Mouse (Mus musculus) cerebellum, adult 9-10 months (tissue): ENCODE data around the gene Gadd45a.

ENCODE experiments used
- DNase-seq: peaks from one replicate; pipeline ENCODE4 v3.0.0; 2022

The Gadd45a gene

GRCm38 (mm10) chr6:67016520-67017111 is 20.6 kb downstream of the Gadd45a start:
- no peak for DNase-seq

DNA sequence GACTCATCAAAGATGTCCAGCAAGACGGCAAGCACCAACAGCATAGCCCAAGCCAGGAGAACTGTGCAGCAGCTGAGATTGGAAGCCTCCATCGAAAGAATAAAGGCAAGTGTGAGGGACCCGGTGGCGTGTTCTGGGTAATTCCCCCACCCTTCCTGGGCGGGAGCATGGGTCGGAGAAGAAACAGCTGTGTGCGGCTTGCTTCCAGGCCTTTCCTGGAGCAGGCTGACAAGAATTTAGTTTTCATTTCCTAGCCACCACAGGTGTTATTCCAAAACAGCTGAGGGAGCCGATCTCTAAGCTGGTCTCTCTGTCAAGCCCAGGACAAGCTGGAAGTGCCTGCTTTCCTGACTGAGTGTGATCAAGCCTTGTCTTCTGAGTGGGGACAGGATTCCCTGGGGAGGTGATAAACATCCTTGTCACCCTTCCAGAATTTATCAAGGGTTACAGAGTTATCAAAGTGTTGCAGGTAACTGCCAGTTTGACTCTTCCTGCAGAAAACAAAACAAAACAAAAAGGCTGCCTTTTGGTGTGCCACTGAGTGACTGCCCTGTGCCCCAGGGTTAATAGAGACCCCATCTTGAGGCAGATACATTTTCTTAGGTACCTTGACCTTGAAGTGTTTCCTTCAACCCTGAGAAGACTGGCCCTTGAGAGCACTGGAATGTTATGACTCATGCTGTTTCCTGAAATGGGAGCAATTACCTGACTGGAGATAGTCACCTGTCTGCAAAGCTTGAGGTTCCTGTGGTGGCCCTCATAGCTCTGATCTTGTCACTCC is 21.3 kb downstream of the Gadd45a start:
- DNase-seq: no peak

- DNase-seq: no peak
Observed at GRCm38 (mm10) chr6:67014679-67015075, 22.6 kb downstream of the Gadd45a start.

DNA sequence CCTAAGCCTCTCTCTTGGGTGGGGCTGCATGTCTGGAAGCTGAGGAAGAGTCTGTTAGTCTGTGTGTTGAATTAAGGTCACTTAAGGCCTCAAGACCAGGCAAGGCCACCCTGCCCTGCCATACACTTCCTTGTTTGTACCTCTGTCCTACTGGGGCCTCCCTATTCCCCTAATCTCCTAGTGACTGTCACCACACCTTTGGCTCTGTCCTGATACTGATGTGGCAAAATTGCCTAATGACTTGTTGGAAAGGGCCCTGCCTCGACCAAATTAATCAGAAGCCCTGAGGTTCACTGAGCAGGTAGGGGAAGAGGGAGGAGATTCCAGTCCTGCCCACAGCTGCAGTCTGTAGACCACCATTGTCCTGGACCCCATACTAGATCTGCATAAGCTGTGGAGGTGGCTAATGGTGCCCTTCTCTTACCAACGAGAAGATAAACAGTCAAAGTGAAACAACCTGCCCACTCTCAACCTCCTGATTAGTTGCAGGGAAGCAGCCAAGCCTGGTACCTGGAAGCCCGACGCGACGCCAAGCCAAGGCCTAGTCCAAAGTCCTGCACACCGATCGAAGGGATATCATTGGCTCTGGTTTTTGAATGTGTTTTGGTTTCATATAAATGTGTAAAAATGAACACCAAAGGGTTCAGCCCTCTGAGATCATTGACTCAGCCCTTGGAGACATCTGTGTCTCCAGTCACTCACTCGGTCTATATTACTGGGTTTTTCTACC is 23.1 kb downstream of the Gadd45a start:
- no peak for DNase-seq

- DNase-seq: no peak
Observed at GRCm38 (mm10) chr6:67013293-67013948, 23.8 kb downstream of the Gadd45a start.

DNA sequence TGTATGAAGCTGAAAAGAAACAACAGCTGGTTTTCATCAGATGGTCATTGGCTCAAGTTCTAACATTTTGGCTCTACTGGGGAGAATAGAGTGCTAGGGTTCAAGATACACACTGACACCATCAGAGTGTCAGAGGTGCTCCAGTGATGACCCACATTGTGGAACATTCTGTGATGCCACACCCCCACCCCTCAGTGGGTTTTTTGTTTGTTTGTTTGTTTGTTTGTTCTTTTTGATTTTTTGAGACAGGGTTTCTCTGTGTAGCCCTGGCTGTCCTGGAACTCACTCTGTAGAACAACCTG is 26.1 kb downstream of the Gadd45a start:
- DNase-seq: no peak

- DNase-seq: no peak
Observed at GRCm38 (mm10) chr6:67010370-67011216, 26.7 kb downstream of the Gadd45a start.

DNA sequence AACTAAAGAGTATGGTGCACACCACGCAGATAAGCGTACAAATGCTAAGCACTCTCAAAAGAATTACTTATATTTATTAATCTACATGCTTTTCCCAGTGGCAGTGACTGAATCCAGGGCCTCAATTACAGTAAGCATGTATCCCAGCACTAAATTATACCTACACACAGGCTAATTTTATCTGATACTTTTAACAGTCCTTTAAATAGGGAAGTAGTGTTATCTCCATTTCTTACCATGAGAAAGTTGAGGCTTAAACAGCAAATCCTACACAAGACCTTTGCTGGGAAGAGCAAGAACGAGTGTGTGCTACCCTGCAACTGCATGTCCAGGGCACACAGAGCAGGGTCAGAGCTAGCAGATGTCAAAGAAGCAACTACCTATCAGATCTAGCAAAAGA is 27.4 kb downstream of the Gadd45a start:
- DNase-seq: no peak

GRCm38 (mm10) chr6:66999800-67000199 is 37.5 kb downstream of the Gadd45a start:
- no peak for DNase-seq

GRCm38 (mm10) chr6:66998645-66999044 is 38.6 kb downstream of the Gadd45a start:
- DNase-seq: no peak

DNA sequence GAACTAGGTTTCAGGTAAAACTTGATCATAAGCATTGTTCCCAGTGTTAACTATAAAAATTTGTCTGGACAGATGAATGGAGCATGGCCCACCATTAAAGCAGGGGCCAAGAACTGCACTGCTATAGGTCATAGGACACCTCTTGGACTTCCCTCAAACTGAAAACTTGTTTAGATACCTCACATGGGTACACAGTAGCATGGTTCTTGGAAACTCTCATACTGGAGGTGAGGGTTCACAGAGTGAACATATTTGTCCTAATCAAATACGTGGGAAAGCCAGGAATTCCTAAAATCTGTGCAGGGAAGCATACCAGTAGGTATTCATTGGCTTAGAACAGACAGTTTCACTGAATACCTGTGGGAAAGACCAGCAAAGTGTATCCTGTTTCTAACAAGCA is 41.0 kb downstream of the Gadd45a start:
- DNase-seq: no peak

DNA sequence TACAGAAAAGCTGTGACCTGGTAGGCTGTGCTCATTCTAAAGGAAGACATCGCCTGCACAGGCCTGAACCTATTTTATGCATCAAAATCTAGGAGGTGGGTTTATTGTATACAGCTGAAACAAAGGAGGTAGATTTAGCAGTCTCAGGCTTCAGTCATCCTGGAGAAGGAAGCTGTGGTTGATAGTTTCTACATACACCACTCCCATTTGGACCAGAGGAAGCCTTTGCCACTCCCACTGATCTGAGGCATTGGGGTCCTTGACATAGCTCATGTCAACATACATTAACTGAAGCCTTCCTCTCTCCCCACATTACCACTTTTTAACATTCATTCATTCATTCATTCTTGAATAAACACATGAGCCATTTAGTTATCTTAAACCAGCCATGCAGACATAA is 41.4 kb downstream of the Gadd45a start:
- DNase-seq: no peak

- no peak for DNase-seq
Observed at GRCm38 (mm10) chr6:66994981-66995380, 42.3 kb downstream of the Gadd45a start.

DNA sequence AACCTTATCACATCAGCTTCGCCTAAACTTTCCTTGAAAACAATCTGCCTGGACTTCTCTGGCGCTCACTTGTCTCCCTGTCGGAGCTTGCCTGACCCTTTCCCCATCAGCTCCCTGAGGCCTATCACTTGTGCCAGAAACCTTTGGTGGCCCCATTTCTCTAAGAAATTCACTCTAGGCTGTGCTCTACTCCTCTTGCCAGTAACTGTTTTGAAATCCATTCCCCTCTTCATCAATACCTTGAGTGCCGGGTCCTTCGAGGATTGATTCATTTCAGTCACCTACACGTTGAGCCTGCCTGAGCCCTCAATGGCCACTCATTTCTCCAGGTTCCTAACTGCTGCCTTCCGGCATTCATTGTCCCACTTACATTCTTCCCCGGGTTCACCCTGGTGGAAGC is 44.5 kb downstream of the Gadd45a start:
- DNase-seq: no peak

DNA sequence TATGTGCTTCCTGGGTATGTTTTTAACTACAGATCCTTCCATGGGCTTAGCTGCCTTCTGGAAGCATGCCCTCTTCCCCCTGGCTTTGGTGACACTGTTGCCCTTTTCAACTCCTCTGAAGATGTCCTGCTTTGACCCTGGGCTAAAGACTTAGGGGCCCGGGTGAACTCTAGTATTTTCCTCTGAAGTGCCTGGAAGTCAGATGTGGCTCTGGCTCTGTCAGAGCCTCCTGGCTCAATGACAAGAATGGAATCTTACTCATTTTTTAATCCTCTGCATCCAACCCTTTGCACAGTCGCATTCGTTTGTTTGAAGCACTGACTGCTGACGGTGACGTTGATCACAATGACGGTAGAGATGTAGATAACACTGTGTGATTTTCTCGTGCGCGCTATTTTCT is 45.0 kb downstream of the Gadd45a start:
- DNase-seq: no peak

- no peak for DNase-seq
Observed at GRCm38 (mm10) chr6:66989518-66989917, 47.7 kb downstream of the Gadd45a start.

DNA sequence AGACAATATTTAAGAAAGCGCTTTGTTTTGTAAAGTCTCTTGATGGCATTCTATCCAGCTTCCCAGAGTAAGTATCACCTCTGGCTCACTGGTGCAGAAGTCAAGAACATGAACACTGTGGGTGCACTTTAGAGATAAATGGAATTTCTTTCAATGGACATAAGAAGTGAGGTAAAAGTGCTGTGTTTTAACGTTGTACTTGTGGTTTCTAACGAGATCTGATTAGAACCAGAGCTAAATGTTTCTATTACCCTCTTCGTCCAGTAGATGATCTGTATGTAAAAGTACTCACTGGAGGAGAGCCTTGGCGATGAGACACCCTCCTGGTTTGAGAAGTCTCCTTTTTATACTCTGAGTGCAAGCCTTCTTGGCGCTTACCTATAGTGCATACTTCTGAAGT is 48.2 kb downstream of the Gadd45a start:
- no peak for DNase-seq

- DNase-seq: no peak
Observed at GRCm38 (mm10) chr6:66988363-66988762, 48.9 kb downstream of the Gadd45a start.

DNA sequence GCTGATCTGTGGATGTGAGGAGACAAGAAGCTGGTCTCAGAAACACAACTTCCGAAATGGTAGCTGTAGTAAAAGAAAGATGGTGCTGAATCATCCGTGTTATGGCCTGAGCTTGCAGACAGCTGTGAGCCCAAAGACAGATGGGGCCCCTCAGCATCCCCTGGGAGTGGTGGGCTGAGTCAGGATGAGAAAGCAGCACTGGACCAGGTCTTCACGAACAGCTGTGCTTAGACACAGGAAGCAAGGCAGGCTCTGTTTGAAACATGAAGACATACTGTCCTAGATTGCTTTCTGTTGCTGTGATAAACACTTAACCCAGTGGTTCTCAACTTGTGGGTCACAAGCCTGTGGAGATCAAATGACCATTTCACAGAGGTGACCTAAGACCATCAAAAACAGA is 49.6 kb downstream of the Gadd45a start:
- DNase-seq: no peak

DNA sequence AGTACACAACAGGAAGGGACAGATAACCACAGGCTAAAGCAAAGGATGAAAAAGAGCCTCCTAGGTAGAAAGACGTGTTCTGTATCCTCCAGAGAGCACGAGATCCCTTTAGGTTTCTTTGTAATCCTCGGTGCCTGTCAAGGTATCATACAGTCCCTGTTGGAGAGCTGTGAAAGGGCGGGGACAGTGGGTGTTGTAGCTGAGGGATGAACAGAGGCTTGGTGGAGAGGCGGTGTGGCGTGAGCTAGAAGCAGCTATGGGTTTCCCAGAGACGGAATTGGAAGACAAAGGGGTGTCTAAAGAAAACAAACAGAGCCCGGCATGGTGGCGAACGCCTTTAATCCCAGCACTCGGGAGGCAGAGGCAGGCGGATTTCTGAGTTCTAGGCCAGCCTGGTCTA is 51.2 kb downstream of the Gadd45a start:
- DNase-seq: no peak

DNA sequence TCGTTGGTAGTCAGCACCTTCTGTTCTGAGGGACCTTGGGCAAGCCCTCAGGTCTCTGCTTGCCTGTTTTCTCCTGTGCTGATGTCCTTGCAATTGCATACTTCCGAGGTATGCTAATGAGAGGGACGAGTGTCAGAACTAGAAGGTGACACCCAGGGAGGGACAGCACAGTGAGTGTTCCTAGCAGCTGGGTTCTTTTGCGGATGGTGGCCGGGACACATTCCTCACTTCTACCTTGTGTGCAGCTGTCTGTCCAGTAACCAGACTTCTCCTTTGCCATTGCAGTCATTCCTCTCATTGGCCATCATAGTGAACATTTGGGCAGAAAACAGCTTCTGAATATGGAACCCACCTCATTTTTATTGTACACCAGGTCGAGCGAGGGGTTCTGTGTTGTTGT is 51.8 kb downstream of the Gadd45a start:
- no peak for DNase-seq
